Mouse (Mus musculus) lung, postnatal 25 days (tissue): ENCODE data around the gene Gm21976.
A peak's percentile ranks its signal among the peaks of the same experiment; 100 is the strongest.

Experiments
- DNase-seq: peaks from one replicate; pipeline ENCODE4 v3.0.0; 2022; ENCODE audit warnings: low spot score

Gene Gm21976

DNA sequence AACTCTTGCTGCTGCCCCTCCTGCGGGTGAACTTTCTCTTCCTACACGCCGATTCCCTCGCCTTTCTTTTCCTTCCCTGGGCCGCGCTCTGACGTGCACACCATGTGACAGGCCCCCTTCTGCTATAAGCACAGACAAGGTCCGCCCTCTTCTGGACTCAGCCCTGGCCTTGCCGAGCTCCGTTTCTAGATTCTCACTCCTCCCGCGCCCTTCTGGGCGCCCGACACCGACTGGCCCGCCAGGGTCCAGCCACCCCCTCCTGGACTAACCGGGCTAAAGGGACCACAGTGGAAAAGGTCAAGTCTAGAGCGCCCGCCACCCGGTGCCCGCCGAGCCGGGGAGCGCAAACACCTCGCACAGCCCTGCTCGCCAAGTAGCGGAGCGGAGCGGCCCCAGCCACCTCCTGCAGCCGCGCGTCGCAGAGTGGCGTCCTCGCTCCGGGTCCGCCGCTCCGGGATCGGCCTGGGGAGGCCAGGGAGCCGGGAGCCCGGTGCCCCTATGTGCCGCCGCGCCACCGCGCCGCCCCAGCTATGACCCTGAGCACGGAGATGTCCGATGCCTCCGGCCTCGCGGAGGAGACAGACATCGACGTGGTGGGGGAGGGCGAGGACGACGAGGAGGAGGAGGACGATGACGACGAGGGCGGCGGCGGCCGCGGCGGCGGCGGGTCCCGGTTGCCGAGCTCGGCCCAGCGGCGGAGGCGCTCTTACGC lies 74.6 kb downstream of the Gm21976 start, which contains the start of gene Foxd1:
Gene Foxd1, plus strand, starts transcription at position 153 of the 712 bp plus-strand sequence.
- peak; percentile 33 for DNase-seq

DNA sequence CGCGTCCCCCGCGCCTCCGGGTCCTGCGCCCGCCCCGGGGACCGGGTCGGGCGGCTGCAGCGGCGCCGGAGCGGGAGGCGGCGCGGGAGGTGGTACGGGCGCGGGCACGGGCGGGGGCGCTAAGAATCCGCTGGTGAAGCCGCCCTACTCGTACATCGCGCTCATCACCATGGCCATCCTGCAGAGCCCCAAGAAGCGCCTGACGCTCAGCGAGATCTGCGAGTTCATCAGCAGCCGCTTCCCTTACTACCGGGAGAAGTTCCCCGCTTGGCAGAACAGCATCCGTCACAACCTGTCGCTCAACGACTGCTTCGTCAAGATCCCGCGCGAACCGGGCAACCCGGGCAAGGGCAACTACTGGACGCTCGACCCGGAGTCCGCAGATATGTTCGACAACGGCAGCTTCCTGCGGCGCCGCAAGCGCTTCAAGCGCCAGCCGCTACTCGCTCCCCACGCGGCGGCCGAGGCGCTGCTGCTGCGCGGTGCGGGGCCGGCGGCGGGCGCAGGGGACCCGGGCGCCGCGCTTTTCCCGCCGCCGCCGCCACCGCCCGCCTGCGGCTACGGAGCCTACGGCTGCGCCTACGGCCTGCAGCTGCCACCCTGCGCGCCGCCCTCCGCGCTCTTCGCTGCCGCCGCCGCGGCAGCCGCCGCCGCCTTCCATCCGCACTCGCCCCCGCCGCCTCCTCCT lies 75.3 kb downstream of the Gm21976 start:
- no peak for DNase-seq

DNA sequence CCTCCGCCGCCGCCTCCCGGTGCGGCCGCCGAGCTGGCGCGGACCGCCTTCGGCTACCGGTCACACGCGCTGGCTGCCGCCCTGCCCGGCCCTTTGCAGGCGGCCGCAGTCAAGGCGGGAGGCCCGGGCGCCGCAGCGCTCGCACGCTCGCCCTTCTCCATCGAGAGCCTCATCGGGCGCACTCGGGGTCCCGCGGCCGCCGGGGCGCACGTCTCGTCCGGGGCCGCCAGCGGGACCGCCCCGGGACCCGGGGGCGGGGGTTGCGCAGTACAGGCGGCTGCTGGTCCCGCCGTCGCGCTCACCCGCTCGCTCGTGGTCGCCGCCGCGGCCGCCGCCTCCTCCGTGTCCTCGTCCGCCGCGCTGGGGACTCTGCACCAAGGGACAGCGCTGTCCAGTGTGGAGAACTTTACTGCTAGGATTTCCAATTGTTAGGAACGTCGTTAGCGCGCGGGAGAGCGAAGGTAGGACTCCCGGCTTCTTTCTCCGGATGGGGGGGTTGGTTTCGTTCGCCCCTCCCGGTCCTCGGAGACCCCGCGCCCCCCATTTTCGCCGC lies 75.9 kb downstream of the Gm21976 start:
- DNase-seq: no peak

GRCm38 (mm10) chr13:98356176-98356972 lies 76.7 kb downstream of the Gm21976 start:
- DNase-seq: no peak
